Mouse (Mus musculus) kidney, adult 2 months (tissue): ENCODE data around the gene Ash1l. TPM values are rescaled to one million over a fixed set of nuclear protein-coding genes. Genes with fewer than 3 reads are reported as not detected.

Experiments
- DNase-seq: peaks from one replicate; pipeline ENCODE4 v3.0.0; 2021
- H3K27ac ChIP-seq: fragments of 200-500 bp; 2 replicates; pipeline ENCODE4 v1.5.1; 2012; ENCODE audit warnings: low read depth, low read length, control low read depth, inconsistent platforms; ENCODE audit not compliant: insufficient read depth
- H3K27me3 ChIP-seq: fragments of 200-500 bp; replicated peaks from 2 replicates; pipeline ENCODE4 v1.6.1; 2012; ENCODE audit warnings: mild to moderate bottlenecking, moderate library complexity, low read length, inconsistent platforms; ENCODE audit not compliant: control insufficient read depth, insufficient read depth
- H3K36me3 ChIP-seq: fragments of 200-500 bp; 2 replicates; pipeline ENCODE4 v1.6.1; 2012; ENCODE audit warnings: mild to moderate bottlenecking, moderate library complexity, low read length, inconsistent platforms; ENCODE audit not compliant: control insufficient read depth, insufficient read depth
- H3K4me1 ChIP-seq: fragments of 200-500 bp; 2 replicates; pipeline ENCODE4 v1.6.1; 2011; ENCODE audit warnings: low read length; ENCODE audit not compliant: control insufficient read depth, insufficient read depth
- H3K4me3 ChIP-seq: fragments of 200-500 bp; 2 replicates; pipeline ENCODE4 v1.5.1; 2011; ENCODE audit warnings: mild to moderate bottlenecking, low read depth, low read length, control low read depth; ENCODE audit not compliant: insufficient read depth
- CTCF ChIP-seq: fragments of 200-500 bp; conservative IDR thresholded peaks from 2 replicates; pipeline ENCODE4 v1.5.1; 2011; ENCODE audit warnings: low read depth, mild to moderate bottlenecking, control low read depth, low read length, moderate library complexity, mixed read lengths; ENCODE audit not compliant: insufficient read depth, insufficient read length
- POLR2A ChIP-seq: fragments of 200-500 bp; IDR thresholded peaks from one replicate; pipeline ENCODE4 v1.6.1; 2011; ENCODE audit warnings: low read depth, low read length, control low read depth
- WGBS: fragments of 180-500 bp; shearing (Covaris S2); methylation state at CpG from one replicate; pipeline ENCODE4 v1.1.7; 2018; 5-methylcytosine and 5-hydroxymethylcytosine counted together
- polyA plus RNA-seq: library from polyadenylated mRNA; depleted of rRNA; stranded (reverse); fragments of >200 nt; gene quantifications from 2 replicates; pipeline ENCODE4 v1.2.3, GENCODE M21; 2012

The Ash1l gene
- polyA plus RNA-seq, 1 experiment = 8.9 TPM

GRCm38 (mm10) chr3:88939071-88939470 lies 11.4 kb upstream of the Ash1l start:
- Histone ChIP-seq H3K36me3 (no peaks in the 10 kb centered on the region), H3K4me1 (peaks cover 4% of the 10 kb centered on the region; the same call in 1 of the 2 replicates), H3K27ac (no peak overlapping the region), H3K4me3 (no peak overlapping the region), H3K27me3 (no peaks in the 10 kb centered on the region)
- WGBS = 95% methylated on average over 10 of the region's 10 CpGs
- DNase-seq = no peak
- TF ChIP-seq CTCF (no peak), POLR2A (no peak)

GRCm38 (mm10) chr3:88939749-88940148 lies 10.7 kb upstream of the Ash1l start:
- TF ChIP-seq POLR2A (no peak), CTCF (0 out of 2 replicates have a peak, but pooled peaks have one; percentile 29)
- no peak overlapping the region for H3K27ac ChIP-seq
- H3K36me3 ChIP-seq = no peaks in the 10 kb centered on the region
- H3K4me1 ChIP-seq = peaks cover 4% of the 10 kb centered on the region; the same call in 1 of the 2 replicates
- DNase-seq = peak; percentile 65
- H3K27me3 ChIP-seq = no peaks in the 10 kb centered on the region
- no peak overlapping the region for H3K4me3 ChIP-seq
- 56% methylated on average over 3 of the region's 3 CpGs for WGBS

GRCm38 (mm10) chr3:88942316-88942880 lies 8.0 kb upstream of the Ash1l start:
- H3K4me3 ChIP-seq = no peak overlapping the region
- no peaks in the 10 kb centered on the region for H3K36me3 ChIP-seq
- DNase-seq = no peak
- TF ChIP-seq CTCF (no peak), POLR2A (no peak)
- no peak overlapping the region for H3K27ac ChIP-seq
- H3K4me1 ChIP-seq = peaks cover 4% of the 10 kb centered on the region; the same call in 1 of the 2 replicates
- WGBS = 95% methylated on average over 10 of the region's 10 CpGs
- H3K27me3 ChIP-seq = no peaks in the 10 kb centered on the region

GRCm38 (mm10) chr3:88944109-88944508 lies 6.3 kb upstream of the Ash1l start:
- no peak overlapping the region for H3K27ac ChIP-seq
- WGBS = 97% methylated on average over 4 of the region's 4 CpGs
- no peak for DNase-seq
- H3K27me3 ChIP-seq = no peaks in the 10 kb centered on the region
- no peak overlapping the region for H3K4me3 ChIP-seq
- H3K36me3 ChIP-seq = no peaks in the 10 kb centered on the region
- H3K4me1 ChIP-seq = peaks cover 11% of the 10 kb centered on the region
- no peak for TF ChIP-seq POLR2A
- TF ChIP-seq CTCF = no peak

- no peaks in the 10 kb centered on the region for H3K27me3 ChIP-seq
These were observed 441 bp upstream of the Ash1l start for GRCm38 (mm10) chr3:88949786-88950575.

GRCm38 (mm10) chr3:88951327-88951800 lies 942 bp downstream of the Ash1l start:
- 1% methylated on average over 5 of the region's 5 CpGs for WGBS
- H3K27ac ChIP-seq = peak overlapping the region; percentile 99
- peak overlapping the region; percentile 93 for H3K4me3 ChIP-seq
- TF ChIP-seq CTCF = no peak
- TF ChIP-seq POLR2A = no peak
- DNase-seq = no peak
- no peaks in the 10 kb centered on the region for H3K36me3 ChIP-seq
- H3K27me3 ChIP-seq = no peaks in the 10 kb centered on the region
- H3K4me1 ChIP-seq = peaks cover 18% of the 10 kb centered on the region

More at GRCm38 (mm10) chr3:88949786-88950575, 441 bp upstream of the Ash1l start:
- Histone ChIP-seq H3K4me1 (peaks cover 18% of the 10 kb centered on the region), H3K36me3 (no peaks in the 10 kb centered on the region), H3K4me3 (peak overlapping the region; percentile 93), H3K27ac (peak overlapping the region; percentile 91)
- TF ChIP-seq POLR2A (peak; percentile 84), CTCF (no peak)
- WGBS = 2% methylated on average over 69 of the region's 92 CpGs
- DNase-seq = peak; percentile 94

GRCm38 (mm10) chr3:88953246-88953645 lies 2.8 kb downstream of the Ash1l start:
- peaks cover 12% of the 10 kb centered on the region for H3K4me1 ChIP-seq
- H3K27me3 ChIP-seq = no peaks in the 10 kb centered on the region
- TF ChIP-seq POLR2A = no peak
- TF ChIP-seq CTCF = no peak
- no peak overlapping the region for H3K4me3 ChIP-seq
- 26% methylated on average over 4 of the region's 4 CpGs for WGBS
- H3K36me3 ChIP-seq = no peaks in the 10 kb centered on the region
- DNase-seq = peak; percentile 73
- no peak overlapping the region for H3K27ac ChIP-seq
